Mouse (Mus musculus): Measurements from ENCODE around the gene Cep170b.

DNA sequence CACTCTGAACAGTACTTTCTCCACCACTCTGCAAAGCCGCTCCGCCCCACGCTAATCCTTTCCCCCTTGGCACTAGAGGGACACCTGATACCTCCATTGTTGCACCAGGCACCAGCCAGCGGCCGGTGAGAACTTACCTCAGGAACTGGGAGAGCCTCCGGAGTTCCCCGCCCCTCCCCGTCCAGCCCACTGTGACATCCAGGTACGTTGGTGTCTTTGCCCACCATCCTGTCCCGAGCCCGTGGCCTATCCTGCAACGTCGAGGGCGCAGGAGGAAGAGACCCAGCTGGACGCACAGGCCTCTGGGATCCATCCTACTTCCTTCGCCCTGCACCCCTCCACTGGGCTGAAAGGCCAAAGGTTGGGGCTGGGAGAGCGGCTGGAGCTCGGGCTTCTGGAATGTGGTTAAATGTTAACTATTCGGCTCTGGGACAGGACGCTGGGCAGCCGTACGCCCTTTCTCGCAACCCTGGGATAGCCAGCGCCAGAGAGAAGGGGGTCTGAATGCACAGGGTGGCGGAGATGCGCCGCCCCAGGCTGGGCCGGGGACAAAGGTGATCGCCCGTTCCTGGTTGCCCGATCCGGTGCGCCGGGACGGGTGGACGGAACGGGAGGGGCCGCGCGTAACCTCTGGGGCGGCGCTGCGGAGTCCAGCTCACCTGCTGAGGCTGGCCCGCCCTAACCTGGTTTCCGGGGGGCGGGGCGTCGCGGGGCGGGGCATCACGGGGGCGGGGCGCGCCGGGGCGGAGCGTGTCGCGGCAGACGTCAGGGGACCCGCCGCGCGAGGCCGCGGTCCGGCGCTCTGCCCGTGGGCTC lies 1.4 kb downstream of the Cep170b start:
- TF ChIP-seq CTCF (IDR thresholded peaks at IDR 0.05; ENCODE audit: control insufficient read depth, insufficient read depth, low read length) = no peak
- no peak for TF ChIP-seq POLR2A (IDR thresholded peaks at IDR 0.05; ENCODE audit: borderline replicate concordance, control insufficient read depth, low read depth, low read length)

All from bone marrow, adult 2 months (tissue).